Mouse (Mus musculus) C2C12 (cell line): ENCODE results near the gene Trim28. TPM values are rescaled to one million over a fixed set of nuclear protein-coding genes. Genes with fewer than 3 reads are reported as not detected.
"Not testable (repeated sequence)": the region's sequence is repeated elsewhere in the genome, so short reads cannot be mapped to it uniquely, and the experiment has no call there.

ENCODE experiments used
- H3K27me3 ChIP-seq: one replicate; pipeline ENCODE4 v1.6.1; 2011; ENCODE audit not compliant: control insufficient read depth, insufficient read depth, insufficient read length
- H3K36me3 ChIP-seq: one replicate; pipeline ENCODE4 v1.6.1; 2011; ENCODE audit not compliant: control insufficient read depth, insufficient read depth
- H3K4me3 ChIP-seq: one replicate; pipeline ENCODE4 v1.5.1; 2011; ENCODE audit warnings: mild to moderate bottlenecking, control low read depth; ENCODE audit not compliant: poor library complexity, insufficient read depth, severe bottlenecking
- H3K79me2 ChIP-seq: one replicate; pipeline ENCODE4 v1.6.1; 2011; ENCODE audit not compliant: control insufficient read depth, insufficient read depth
- H3K79me3 ChIP-seq: one replicate; pipeline ENCODE4 v1.6.1; 2011; ENCODE audit warnings: low read depth, control low read depth
- H3ac ChIP-seq: one replicate; pipeline ENCODE3; 2011; ENCODE audit warnings: low read depth; ENCODE audit not compliant: control insufficient read depth, insufficient read length
- CEBPB ChIP-seq: IDR thresholded peaks from one replicate; pipeline ENCODE4 v1.6.1; 2011; ENCODE audit warnings: low read depth, mild to moderate bottlenecking, control low read depth, moderate library complexity
- CTCF ChIP-seq: IDR thresholded peaks from one replicate; pipeline ENCODE4 v1.5.1; 2011; ENCODE audit not compliant: control insufficient read depth, insufficient read depth, insufficient read length
- MAX ChIP-seq: IDR thresholded peaks from one replicate; pipeline ENCODE4 v1.6.1; 2011; ENCODE audit warnings: mild to moderate bottlenecking, control low read depth
- MYOD1 ChIP-seq: IDR thresholded peaks from one replicate; pipeline ENCODE4 v1.6.1; 2011; ENCODE audit warnings: low read depth; ENCODE audit not compliant: control insufficient read depth, insufficient read length
- MYOG ChIP-seq: IDR thresholded peaks from one replicate; pipeline ENCODE4 v1.6.1; 2011; ENCODE audit not compliant: control insufficient read depth, insufficient read length; ENCODE audit errors: extremely low read depth
- polyA plus RNA-seq: library from polyadenylated mRNA; unstranded; fragments of >200 nt; fragmentation: generic; extraction: Trizol; gene quantifications from one replicate; pipeline ENCODE4 v1.2.1, GENCODE M21; 2012; ENCODE audit warnings: missing spikeins

The Trim28 gene
- polyA plus RNA-seq, 1 experiment = 606 TPM

- no peaks in the 10 kb centered on the region for H3K36me3 ChIP-seq
- H3K79me2 ChIP-seq = no peaks in the 10 kb centered on the region
- TF ChIP-seq MYOD1 (no peak), MYOG (no peak), CEBPB (no peak)
- H3K79me3 ChIP-seq = no peaks in the 10 kb centered on the region
- no peak overlapping the region for H3K4me3 ChIP-seq
- no peak overlapping the region for H3ac ChIP-seq
- peaks cover 3% of the 10 kb centered on the region for H3K27me3 ChIP-seq
These were observed 60.6 kb downstream of the Trim28 start for GRCm38 (mm10) chr7:13059536-13059935.

- not testable (repeated sequence) for H3K79me2 ChIP-seq, H3K36me3 ChIP-seq, H3K4me3 ChIP-seq, H3K27me3 ChIP-seq, H3ac ChIP-seq, H3K79me3 ChIP-seq
These were observed 64.5 kb downstream of the Trim28 start for GRCm38 (mm10) chr7:13063399-13063798.

GRCm38 (mm10) chr7:13072293-13072692, 73.4 kb downstream of the Trim28 start:
- Histone ChIP-seq H3K79me2 (no peaks in the 10 kb centered on the region), H3K36me3 (no peaks in the 10 kb centered on the region), H3ac (no peak overlapping the region), H3K4me3 (no peak overlapping the region), H3K27me3 (no peaks in the 10 kb centered on the region), H3K79me3 (no peaks in the 10 kb centered on the region)
- TF ChIP-seq MYOD1 (no peak), CTCF (no peak), MAX (no peak)

Other genes starting within 250 kb of the Trim28 start
- gene Zscan18, start 195.5 kb upstream of the Trim28 start, polyA plus RNA-seq = 0.05 TPM
- gene Zfp329, start 180.3 kb upstream of the Trim28 start, polyA plus RNA-seq = 0.75 TPM
- gene Zfp110, start 164.4 kb upstream of the Trim28 start, polyA plus RNA-seq = 5.6 TPM
- 0.92 TPM for gene Zfp128, start 117.9 kb upstream of the Trim28 start, polyA plus RNA-seq
- gene Zscan22, start 101.3 kb upstream of the Trim28 start, polyA plus RNA-seq = 5.1 TPM
- gene Rps5, start 76.8 kb upstream of the Trim28 start, polyA plus RNA-seq = 3,397 TPM
- gene Rnf225, start 71.7 kb upstream of the Trim28 start, polyA plus RNA-seq = 1.6 TPM
- 4.6 TPM for gene Zfp324, start 33.3 kb upstream of the Trim28 start, polyA plus RNA-seq
- gene Zfp446, start 21.3 kb upstream of the Trim28 start, polyA plus RNA-seq = 1.7 TPM
- 0.05 TPM for gene Slc27a5, start 922 bp upstream of the Trim28 start, polyA plus RNA-seq
- gene Zbtb45, start 10.9 kb downstream of the Trim28 start, polyA plus RNA-seq = 19.4 TPM
- 128 TPM for gene Chmp2a, start 35.7 kb downstream of the Trim28 start, polyA plus RNA-seq
- 239 TPM for gene Ube2m, start 39.2 kb downstream of the Trim28 start, polyA plus RNA-seq
- gene Mzf1, start 55.6 kb downstream of the Trim28 start, polyA plus RNA-seq = 0.59 TPM
- gene Vmn1r85, start 96.1 kb downstream of the Trim28 start, polyA plus RNA-seq = not detected
- not detected for gene Vmn1r86, start 120.8 kb downstream of the Trim28 start, polyA plus RNA-seq
- not detected for gene Vmn1r87, start 141.0 kb downstream of the Trim28 start, polyA plus RNA-seq
- gene Vmn1r88, start 160.5 kb downstream of the Trim28 start, polyA plus RNA-seq = not detected
- gene Vmn1r89, start 213.9 kb downstream of the Trim28 start, polyA plus RNA-seq = not detected